Mouse (Mus musculus) naive thymus-derived CD4-positive, alpha-beta T cell, adult 2 months (primary cell): ENCODE measurements at regions not wholly inside any gene's neighbourhood (a gene's known extent, or its start where the extent isn't known, plus 50 kb on each side); places are given as distances from the start of the nearest gene placed in this dataset.
"Not testable (repeated sequence)": the region's sequence is repeated elsewhere in the genome, so short reads cannot be mapped to it uniquely, and the experiment has no call there.

Source experiments
- DNase-seq: peaks from one replicate; pipeline ENCODE4 v3.0.0-alpha.2; 2011; ENCODE audit warnings: low read depth

- no peak for DNase-seq
Observed at GRCm38 (mm10) chr10:43671785-43672184, 93.7 kb downstream of the Cd24a start.

DNA sequence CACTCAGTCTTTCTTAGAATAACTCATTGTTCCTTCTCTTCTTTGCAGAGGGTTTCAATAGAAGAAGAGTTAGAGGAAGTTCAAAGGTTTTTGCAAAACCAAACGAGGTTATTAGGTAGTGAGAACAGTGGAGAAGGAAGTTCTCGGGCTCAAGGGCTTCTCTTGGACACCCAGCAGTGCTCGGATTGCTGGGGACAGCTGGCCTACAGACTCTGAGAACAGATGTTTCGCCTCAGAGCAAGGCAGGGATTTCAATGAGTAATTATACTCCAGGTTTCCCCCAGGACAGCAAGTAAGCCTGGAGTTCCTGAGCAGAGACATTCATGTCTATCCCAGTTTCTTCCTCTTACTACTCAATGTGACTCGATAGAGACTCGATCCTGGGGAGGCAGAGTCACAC, 94.4 kb downstream of the Cd24a start:
- DNase-seq, result no peak

DNA sequence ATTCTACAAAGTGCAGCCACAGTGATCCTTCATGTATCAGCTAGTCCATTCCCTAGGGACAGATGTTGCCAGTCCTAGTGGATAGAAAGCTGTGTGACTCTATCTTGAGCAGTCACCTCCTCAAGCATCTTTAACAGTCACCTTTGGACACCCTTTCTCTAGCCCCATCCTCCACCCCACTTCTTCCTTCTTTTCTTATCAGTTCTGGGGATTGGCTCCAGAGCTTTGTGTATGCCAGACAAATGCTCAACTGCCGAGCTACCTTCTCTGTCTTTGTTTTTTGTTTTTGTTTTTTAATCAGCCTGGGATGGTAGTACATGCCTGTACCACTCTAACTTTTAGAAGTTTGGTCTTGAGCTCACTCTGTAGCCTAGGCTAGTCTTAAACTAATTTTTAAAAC, 96.7 kb downstream of the Cd24a start:
- no peak for DNase-seq

- not testable (repeated sequence) for DNase-seq
Observed at GRCm38 (mm10) chr10:43675495-43675894, 97.4 kb downstream of the Cd24a start.

DNA sequence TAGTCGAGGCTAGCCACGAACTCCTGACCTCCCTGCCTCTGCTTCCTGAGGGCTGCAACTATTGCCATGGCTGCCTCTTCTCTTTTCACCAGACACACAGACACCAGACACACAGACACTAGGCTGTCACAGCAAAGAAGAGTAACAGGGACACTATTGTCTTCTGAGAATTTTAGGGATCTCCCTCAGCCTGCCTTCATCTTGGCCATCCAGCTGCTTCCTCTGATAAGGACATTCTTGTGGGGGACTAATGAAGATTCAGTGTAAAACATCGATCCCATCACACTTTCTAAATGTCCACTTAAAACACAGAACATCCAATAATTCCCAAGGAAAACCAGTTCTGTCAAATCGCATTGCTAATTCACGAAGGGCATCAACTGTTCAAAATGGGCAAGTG, 98.2 kb downstream of the Cd24a start:
- DNase-seq, result no peak

GRCm38 (mm10) chr10:43684247-43685033, 106.4 kb downstream of the Cd24a start:
- DNase-seq, result no peak

GRCm38 (mm10) chr10:43689161-43689913, 111.3 kb downstream of the Cd24a start:
- DNase-seq, result no peak

- DNase-seq, result no peak
Observed at GRCm38 (mm10) chr10:43689914-43690316, 111.8 kb downstream of the Cd24a start.

DNA sequence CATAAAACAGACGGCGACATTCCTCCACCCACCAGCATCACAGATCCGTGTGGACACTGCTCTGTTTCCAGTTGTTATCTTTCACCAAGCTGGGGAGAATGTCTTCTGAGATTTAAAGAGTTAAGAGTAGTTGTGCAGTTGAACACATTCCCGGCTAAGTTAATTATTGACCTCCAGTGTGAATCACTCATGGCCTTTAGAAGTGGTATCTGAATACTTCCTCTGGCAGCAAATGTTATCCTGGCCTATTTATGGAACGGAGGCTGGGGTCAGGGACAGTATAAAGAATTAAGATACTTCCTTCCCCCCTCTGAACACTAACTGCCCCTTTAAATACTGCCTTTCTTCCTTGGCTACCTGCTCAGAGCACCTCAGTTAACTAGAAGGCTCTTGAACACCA, 115.9 kb downstream of the Cd24a start:
- no peak for DNase-seq

DNA sequence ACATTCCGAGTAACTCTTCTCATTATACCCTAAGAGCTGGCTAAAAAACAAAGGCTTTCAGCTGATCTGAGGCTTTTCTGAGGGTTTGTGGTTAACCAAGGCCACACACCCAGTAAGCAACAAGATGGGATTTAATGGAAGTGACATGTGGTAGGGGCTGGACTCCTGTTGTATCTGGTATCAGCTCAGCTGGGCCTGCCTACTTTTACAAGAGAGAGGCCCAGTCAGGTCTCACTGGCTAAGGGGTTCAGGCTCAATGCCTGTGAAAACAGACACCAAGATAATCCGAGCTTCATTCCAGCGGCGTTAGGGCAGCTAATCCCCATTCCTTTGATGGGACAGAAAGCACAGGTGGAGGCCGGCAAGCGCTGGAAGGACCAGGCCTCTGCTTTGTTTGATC, 116.4 kb downstream of the Cd24a start:
- no peak for DNase-seq

DNA sequence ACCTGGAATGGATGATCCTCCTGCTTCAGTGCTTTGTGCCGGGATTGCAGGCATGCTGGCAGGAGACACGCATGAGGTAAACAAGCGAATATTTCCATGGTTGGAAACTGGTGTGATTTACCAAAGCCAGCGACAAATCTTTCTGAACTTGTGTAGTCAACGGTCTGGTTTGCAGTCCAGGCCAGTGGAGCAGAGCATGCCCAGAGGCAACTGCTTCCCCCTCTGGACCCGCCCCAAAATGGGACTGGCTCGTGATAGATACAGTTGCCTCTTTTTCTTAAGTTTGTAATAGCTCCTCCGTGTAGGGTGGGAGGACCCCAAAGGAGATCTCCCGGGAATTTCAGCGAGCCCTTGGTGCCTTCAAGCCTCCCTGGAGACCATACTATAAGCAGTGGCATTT, 117.4 kb downstream of the Cd24a start:
- no peak for DNase-seq

DNA sequence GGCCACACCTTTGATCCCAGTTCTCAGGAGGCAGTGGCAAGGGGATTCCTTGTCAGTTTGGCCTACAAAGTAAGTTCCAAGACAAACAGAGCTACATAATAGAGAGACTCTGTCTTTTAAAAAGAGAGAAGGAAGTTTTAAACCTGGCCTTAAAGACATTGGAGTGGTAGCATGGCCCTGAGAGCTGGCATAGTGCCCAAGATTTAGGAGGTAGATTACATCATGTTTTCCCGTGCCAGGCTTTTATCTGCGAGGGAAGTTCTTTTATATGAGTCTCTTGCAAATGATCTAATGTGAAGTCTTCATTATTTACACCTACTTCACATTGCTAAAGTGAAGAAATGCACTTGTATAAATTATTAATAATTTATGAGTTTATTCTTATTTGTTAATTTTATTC, 119.8 kb downstream of the Cd24a start:
- no peak for DNase-seq

- DNase-seq, result no peak
Observed at GRCm38 (mm10) chr10:43700371-43701289, 122.5 kb downstream of the Cd24a start.

GRCm38 (mm10) chr10:43702895-43703294, 124.8 kb downstream of the Cd24a start:
- no peak for DNase-seq

GRCm38 (mm10) chr10:43706001-43706988, 128.2 kb downstream of the Cd24a start:
- DNase-seq, result peak; percentile 66

GRCm38 (mm10) chr10:43707011-43707410, 128.9 kb downstream of the Cd24a start:
- no peak for DNase-seq

- no peak for DNase-seq
Observed at GRCm38 (mm10) chr10:43707821-43708373, 129.8 kb downstream of the Cd24a start.

DNA sequence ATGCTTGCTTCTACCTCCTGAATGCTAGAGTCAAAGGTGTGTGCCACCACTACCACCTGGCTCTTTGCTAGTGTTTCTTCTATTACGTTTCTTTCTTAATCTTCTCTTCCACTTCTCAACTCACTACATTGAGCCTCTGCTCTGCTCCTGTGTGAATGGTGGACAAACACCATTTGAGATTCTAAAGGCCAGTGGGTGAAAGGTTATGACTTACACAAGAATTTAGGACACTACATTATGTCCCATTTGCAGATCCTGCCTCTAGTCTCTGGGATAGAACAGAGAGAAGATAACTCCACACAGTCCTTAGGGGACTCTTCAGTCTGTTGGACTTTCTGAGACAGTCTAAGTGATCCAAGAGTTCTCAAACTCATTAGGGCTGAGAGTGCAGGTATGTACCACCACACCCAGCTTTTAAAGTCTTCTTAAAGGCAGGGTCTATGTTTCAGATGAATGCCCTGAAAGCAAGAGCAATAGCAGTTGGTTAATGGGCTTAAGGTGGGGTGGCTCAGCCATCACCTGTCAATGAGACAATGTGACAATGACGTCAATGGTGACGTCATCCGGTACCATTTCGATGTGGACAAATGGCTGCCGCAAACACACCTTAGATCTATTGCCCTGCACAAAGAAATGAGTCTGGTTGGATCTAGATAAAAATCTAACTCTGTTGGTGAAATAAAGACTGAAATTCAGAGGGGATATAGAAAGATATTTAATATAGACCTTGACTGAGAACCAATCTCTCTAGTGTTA, 131.4 kb downstream of the Cd24a start:
- no peak for DNase-seq

GRCm38 (mm10) chr10:43710186-43710885, 132.3 kb downstream of the Cd24a start:
- DNase-seq, result no peak

DNA sequence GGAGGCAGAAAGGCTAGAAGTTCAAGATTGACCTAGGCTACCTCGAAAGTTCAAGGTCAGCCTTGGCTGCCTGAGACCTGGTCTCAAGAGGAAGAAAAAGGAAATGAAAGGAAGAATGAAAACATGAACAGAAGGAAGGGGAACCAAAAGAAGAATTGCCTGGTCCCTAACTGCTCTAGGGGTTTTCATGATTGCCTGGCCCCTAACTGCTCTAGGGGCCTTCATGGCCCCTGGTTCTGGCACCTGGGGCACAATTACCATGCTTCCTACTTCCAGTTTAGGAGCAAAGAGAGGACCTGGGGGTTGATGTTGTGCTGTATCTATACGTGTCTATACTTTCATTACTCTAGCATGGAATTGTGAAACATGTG, 132.8 kb downstream of the Cd24a start:
- no peak for DNase-seq
